Mouse (Mus musculus) ES-CJ7 (cell line): ENCODE measurements around the gene Lamtor3.
"Not testable (repeated sequence)": the region's sequence is repeated elsewhere in the genome, so short reads cannot be mapped to it uniquely, and the experiment has no call there.

Source experiments
- DNase-seq: peaks from one replicate; pipeline ENCODE4 v3.0.0; 2011; ENCODE audit warnings: low read depth, low spot score

Lamtor3 gene

GRCm38 (mm10) chr3:137918172-137918931, at the start of gene Lamtor3:
Lamtor3 (plus strand) TSS chr3:137918506.
- DNase-seq = peak; percentile 87

GRCm38 (mm10) chr3:137869395-137869794, 48.9 kb upstream of the Lamtor3 start:
- DNase-seq = no peak

- DNase-seq = peak; percentile 38
These were observed 39.0 kb upstream of the Lamtor3 start for GRCm38 (mm10) chr3:137879313-137879712.

GRCm38 (mm10) chr3:137880109-137880748, 38.1 kb upstream of the Lamtor3 start:
- no peak for DNase-seq

- DNase-seq = no peak
These were observed 37.2 kb upstream of the Lamtor3 start for GRCm38 (mm10) chr3:137881093-137881492.

GRCm38 (mm10) chr3:137887961-137888360, 30.3 kb upstream of the Lamtor3 start:
- no peak for DNase-seq

GRCm38 (mm10) chr3:137891089-137891488, 27.2 kb upstream of the Lamtor3 start:
- DNase-seq = no peak

- no peak for DNase-seq
These were observed 26.2 kb upstream of the Lamtor3 start for GRCm38 (mm10) chr3:137892118-137892517.

GRCm38 (mm10) chr3:137893789-137894188, 24.5 kb upstream of the Lamtor3 start:
- no peak for DNase-seq

- peak; percentile 39 for DNase-seq
These were observed 23.1 kb upstream of the Lamtor3 start for GRCm38 (mm10) chr3:137895196-137895595.

GRCm38 (mm10) chr3:137896386-137896785, 21.9 kb upstream of the Lamtor3 start:
- no peak for DNase-seq

GRCm38 (mm10) chr3:137896867-137897266, 21.4 kb upstream of the Lamtor3 start:
- DNase-seq = no peak

- no peak for DNase-seq
These were observed 20.6 kb upstream of the Lamtor3 start for GRCm38 (mm10) chr3:137897685-137898084.

- no peak for DNase-seq
These were observed 18.2 kb upstream of the Lamtor3 start for GRCm38 (mm10) chr3:137900149-137900548.

GRCm38 (mm10) chr3:137913093-137913492, 5.2 kb upstream of the Lamtor3 start:
- no peak for DNase-seq

- DNase-seq = not testable (repeated sequence)
These were observed 3.7 kb upstream of the Lamtor3 start for GRCm38 (mm10) chr3:137914567-137914966.

GRCm38 (mm10) chr3:137917694-137918171, 573 bp upstream of the Lamtor3 start:
- peak; percentile 22 for DNase-seq

- peak; percentile 52 for DNase-seq
These were observed 616 bp downstream of the Lamtor3 start for GRCm38 (mm10) chr3:137918932-137919311.

- DNase-seq = no peak
These were observed 1.1 kb downstream of the Lamtor3 start for GRCm38 (mm10) chr3:137919398-137919797.

GRCm38 (mm10) chr3:137920594-137920993, 2.3 kb downstream of the Lamtor3 start:
- DNase-seq = no peak

GRCm38 (mm10) chr3:137927010-137927409, 8.7 kb downstream of the Lamtor3 start:
- DNase-seq = no peak

- no peak for DNase-seq
These were observed 11.6 kb downstream of the Lamtor3 start for GRCm38 (mm10) chr3:137929940-137930339.

- DNase-seq = no peak
These were observed 14.4 kb downstream of the Lamtor3 start for GRCm38 (mm10) chr3:137932748-137933147.
